Mouse (Mus musculus): ENCODE measurements at regions not wholly inside any gene's neighbourhood (a gene's known extent, or its start where the extent isn't known, plus 50 kb on each side); places are given as distances from the start of the nearest gene placed in this dataset.
A peak's percentile ranks its signal among the peaks of the same experiment; 100 is the strongest.

DNA sequence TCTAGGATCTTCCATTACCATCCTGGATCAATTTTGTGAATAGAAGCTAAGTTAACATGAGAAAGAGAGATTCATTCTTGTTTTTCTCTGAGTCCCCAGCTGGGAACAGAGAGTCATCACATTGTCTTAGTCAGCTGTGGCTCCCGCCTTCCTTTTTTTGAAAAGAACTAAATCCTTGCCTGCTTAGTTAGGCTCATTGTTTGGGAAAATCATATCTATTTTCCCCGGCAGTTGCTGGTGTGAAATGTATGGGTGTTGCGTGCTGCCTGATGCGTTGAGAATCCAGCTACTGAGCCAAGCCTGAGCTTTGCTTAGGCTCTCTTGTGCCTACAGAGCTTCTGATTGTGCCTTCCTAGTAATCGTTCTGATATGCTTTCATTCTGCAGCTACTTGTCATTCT, 66.3 kb downstream of the Fam50b start:
- DNase-seq (ENCODE audit: extremely low spot score in 1 of 2, low spot score in 1 of 2), result no peak

DNA sequence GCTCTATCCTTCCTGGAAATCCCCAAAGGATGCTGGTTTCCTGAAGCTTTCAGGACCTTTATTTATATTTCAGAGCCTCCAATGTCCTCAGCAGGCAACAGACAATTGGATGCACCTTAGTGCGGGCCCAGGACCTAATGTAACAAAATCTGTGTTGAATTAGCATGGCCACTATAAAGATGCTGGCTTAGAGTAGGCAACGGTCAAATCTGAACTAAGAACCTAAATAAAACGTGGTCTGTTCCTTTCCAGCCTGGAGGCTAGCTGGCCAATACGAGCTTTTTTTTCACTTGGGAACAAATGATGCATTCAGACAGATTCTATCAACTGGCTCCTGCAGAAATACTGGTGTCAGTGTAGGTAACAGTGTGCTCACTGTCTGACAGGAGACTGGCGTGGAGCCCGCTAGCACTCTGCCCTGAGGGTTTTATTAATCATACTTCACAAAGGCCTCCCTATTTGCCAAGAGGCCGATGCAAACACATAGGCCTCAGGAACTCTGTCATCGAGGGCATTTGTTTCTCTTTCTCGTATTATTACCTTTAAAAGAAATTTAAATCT, 68.5 kb upstream of the Prpf4b start:
- no peak for DNase-seq (ENCODE audit: extremely low spot score in 1 of 2, low spot score in 1 of 2)

DNA sequence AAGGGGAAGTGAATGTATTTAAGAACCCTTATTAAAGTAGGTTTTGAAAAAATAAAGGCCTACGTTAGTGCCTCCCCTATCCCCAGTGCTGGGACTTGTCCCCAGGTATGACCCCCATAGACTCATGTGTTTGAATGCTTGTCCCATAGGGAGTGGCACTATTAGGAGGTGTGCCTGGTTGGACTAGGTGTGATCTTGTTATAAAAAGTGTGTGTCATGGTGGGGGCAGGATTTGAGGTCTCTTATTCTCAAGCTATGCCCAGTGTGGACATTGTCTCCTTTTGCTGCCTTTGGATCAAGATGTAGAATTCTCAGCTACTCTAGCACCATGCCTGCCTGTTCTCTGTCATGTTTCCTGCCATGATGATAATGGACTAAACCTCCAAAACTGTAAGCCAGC, 65.6 kb upstream of the Prpf4b start:
- no peak for DNase-seq (ENCODE audit: extremely low spot score in 1 of 2, low spot score in 1 of 2)

DNA sequence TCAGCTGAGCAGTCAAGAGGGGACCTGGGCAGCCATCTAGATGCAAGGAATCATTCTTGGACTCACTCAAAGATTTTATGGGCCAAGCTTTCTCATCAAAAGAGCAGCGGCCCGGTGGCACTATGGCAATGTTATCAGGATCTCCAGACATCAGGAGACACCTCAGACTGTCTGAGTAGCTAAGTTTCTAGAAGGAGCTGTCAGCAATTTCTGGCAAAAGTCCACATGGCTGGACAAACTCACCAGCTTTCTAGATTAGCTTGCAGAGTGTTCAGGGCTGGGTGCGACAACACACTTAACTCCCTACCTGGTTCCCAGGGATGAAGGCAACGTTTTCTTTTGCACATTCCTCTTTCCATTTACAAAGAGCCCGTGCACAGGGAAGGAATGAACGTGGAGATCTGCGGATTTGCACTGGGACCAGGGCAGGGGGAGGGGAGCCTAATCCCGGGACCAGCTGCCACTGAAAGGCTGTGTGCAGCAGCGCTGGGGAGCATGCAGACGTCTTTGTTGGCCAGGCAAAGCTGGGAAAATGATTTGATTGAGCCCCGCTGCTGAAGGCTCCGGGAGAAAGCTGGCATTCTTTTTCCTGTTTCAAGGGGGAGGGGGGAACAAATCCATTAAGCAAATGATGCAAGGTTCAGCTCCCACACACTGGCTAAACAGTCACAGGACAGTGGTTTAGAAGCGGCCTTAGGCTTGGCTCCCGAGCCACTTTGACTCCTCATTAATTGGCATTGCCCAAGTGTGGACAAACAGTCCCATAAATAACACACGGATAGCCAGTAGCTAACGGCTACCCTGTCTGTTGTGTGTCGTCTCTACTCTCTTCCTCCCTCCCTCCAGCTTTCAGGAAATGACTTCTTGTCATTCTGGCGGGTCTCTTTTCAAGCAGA, 60.7 kb upstream of the Prpf4b start:
- peak in 1 of 2 experiments; percentile 36 for DNase-seq (ENCODE audit: extremely low spot score in 1 of 2, low spot score in 1 of 2)

DNA sequence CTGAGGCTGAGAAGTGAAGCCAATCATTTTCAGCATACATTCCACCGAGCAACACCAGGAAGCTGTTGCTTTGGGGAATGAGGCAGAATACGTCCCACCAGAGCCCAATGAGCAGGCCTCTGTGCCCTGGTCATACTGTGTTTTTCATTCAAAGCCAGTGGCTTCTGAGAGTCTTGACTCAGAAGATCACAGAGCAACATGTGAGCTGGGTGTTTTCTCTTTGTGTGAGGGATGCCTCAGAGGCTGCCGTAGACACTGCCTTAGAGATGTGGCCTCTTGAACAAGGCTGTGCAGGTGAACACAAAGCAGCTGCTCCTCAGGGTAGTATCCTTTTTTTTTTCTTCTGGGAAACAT, 60.1 kb upstream of the Prpf4b start:
- DNase-seq (ENCODE audit: extremely low spot score in 1 of 2, low spot score in 1 of 2), result no peak

DNA sequence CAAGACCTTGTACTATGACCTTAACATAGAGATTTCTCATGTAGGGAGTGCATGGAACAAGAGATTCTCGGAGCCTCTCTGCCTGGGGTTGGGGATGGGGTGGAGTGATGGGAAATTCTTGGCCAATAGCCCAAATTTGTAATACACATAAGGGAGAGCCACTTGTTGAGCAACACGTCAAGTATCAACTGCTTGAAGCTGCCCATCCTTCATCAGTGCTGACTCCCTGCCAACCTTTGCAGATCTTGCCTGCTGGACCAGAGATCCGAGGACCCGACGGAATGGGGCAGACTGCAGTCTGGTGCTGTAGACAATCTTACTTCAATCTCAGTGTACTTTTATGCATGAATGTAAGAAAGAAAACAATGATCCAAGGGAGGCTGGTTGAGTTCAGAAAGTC, 56.9 kb upstream of the Prpf4b start:
- no peak for DNase-seq (ENCODE audit: extremely low spot score in 1 of 2, low spot score in 1 of 2)

DNA sequence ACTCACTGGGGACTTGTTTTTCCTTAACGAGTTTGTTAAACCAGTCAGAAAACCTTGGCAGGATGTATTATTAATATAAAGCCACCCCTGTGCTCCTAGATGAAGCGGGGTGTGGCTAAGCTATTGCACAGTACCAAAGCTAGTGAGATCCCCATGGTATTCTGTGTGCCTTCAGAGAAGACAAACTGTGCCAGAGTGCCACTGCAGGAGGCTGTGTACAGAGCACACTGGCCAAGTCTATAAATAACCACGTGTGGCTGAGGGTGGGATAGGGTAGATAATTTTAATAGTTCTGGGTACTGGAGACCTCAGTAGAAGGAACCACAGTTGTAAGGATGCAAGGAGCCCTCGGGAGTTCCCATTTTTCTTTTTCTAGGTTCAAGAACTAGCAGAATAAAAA, 54.7 kb upstream of the Prpf4b start:
- DNase-seq (ENCODE audit: extremely low spot score in 1 of 2, low spot score in 1 of 2), result no peak

DNA sequence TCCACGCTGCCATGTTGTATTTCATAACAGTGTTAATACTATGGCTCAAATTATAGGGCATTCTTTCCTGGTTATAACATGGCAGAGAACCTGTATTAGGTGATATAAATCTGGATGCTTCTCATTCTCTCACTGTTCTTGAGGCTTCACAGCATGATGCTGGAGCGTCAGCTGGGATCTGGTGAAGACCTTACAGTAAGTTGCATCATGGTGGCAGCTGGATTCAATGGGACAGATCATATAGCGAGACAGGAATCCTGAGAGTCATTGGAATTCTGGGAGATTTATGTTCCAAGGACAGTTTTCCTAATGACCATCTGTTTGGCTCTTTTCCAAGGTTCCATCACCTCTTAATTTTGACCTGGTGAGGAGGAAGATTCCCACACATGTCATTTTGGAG, 53.2 kb upstream of the Prpf4b start:
- no peak for DNase-seq (ENCODE audit: extremely low spot score in 1 of 2, low spot score in 1 of 2)

DNA sequence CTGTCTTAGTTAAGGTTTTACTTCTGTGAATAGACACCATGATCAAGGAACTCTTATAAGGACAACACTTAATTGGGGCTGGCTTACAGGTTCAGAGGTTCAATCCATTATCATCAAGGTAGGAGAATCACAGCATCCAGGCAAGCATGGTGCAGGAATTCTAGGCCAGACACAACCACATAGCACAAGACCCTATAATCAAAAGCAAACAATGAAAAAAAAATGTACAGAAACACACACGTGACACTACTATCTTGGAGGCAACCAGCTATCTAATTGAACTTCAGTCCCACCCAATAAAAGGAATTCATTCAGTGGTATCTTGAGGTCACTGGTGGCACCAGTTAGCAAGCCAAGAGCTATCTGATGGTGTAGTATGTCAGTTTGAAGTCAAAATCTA, 50.9 kb upstream of the Prpf4b start:
- DNase-seq (ENCODE audit: extremely low spot score in 1 of 2, low spot score in 1 of 2), result no peak

Measured in layer of hippocampus, postnatal 25 days (tissue).